Mouse (Mus musculus) midbrain, embryonic 16.5 days (tissue): ENCODE data around the gene Qtrt1. TPM values are rescaled to one million over a fixed set of nuclear protein-coding genes. Genes with fewer than 3 reads are reported as not detected.
A peak's percentile ranks its signal among the peaks of the same experiment; 100 is the strongest.

Experiments used
- ATAC-seq: fragments of 200-750 bp; cut with Nextera tagmentation; 2 replicates; pipeline ENCODE4 v1.8.0; 2017; ENCODE audit warnings: moderate TSS enrichment
- H3K27ac ChIP-seq: fragments of 300-500 bp; sonication (generic); 2 replicates; pipeline ENCODE4 v1.5.1; 2014; ENCODE audit warnings: mild to moderate bottlenecking, low read length, mixed read lengths
- H3K27me3 ChIP-seq: fragments of 300-500 bp; sonication (generic); 2 replicates; pipeline ENCODE4 v1.6.1; 2014; ENCODE audit warnings: low read depth, low read length, mixed read lengths; ENCODE audit not compliant: control insufficient read depth, insufficient read depth
- H3K36me3 ChIP-seq: fragments of 300-500 bp; sonication (generic); 2 replicates; pipeline ENCODE4 v1.6.1; 2014; ENCODE audit warnings: mild to moderate bottlenecking, low read length, moderate library complexity, mixed read lengths; ENCODE audit not compliant: control insufficient read depth, insufficient read depth
- H3K4me1 ChIP-seq: fragments of 300-500 bp; sonication (generic); 2 replicates; pipeline ENCODE4 v1.6.1; 2014; ENCODE audit warnings: mild to moderate bottlenecking, low read length, mixed read lengths; ENCODE audit not compliant: control insufficient read depth, insufficient read depth
- H3K4me2 ChIP-seq: fragments of 300-500 bp; sonication (generic); 2 replicates; pipeline ENCODE4 v1.6.1; 2014; ENCODE audit warnings: mild to moderate bottlenecking, low read length, mixed read lengths
- H3K4me3 ChIP-seq: fragments of 300-500 bp; sonication (generic); 2 replicates; pipeline ENCODE4 v1.5.1; 2014; ENCODE audit warnings: low read depth, mild to moderate bottlenecking, low read length, moderate library complexity, mixed read lengths
- H3K9ac ChIP-seq: fragments of 300-500 bp; sonication (generic); 2 replicates; pipeline ENCODE4 v1.6.1; 2014; ENCODE audit warnings: low read depth, low read length, mixed read lengths
- H3K9me3 ChIP-seq: fragments of 300-500 bp; sonication (generic); replicated peaks from 2 replicates; pipeline ENCODE4 v1.6.1; 2014; ENCODE audit warnings: mild to moderate bottlenecking, low read length, mixed read lengths; ENCODE audit not compliant: control insufficient read depth, poor library complexity, severe bottlenecking
- WGBS: fragments of 180-500 bp; shearing (Covaris S2); extraction: QIAGEN DNeasy Blood & Tissue Kit; methylation state at CpG from one replicate; pipeline ENCODE4 v1.1.7; 2014; 5-methylcytosine and 5-hydroxymethylcytosine counted together
- polyA plus RNA-seq: library from polyadenylated mRNA; unstranded; fragments of >200 nt; fragmentation: Nextera tagmentation; extraction: Ambion mirVana; gene quantifications from 2 replicates; pipeline ENCODE4 v1.2.1, GENCODE M21; 2015

Qtrt1 gene
- polyA plus RNA-seq, 1 experiment from 2014 or later, result 54.0 TPM

- no peak overlapping the region for H3K9ac ChIP-seq
- ATAC-seq, result no peak
- peaks cover 1% of the 10 kb centered on the region; the same call in 1 of the 2 replicates for H3K36me3 ChIP-seq
- 69% methylated on average over 2 of the region's 2 CpGs for WGBS
- H3K4me3 ChIP-seq, result no peak overlapping the region
- H3K4me1 ChIP-seq, result peaks cover 23% of the 10 kb centered on the region
- no peaks in the 10 kb centered on the region for H3K9me3 ChIP-seq
- peak overlapping the region; percentile 90; the same call in 1 of the 2 replicates for H3K4me2 ChIP-seq
- H3K27ac ChIP-seq, result no peak overlapping the region
- no peaks in the 10 kb centered on the region for H3K27me3 ChIP-seq
Measured at GRCm38 (mm10) chr9:21426525-21426924, 14.9 kb downstream of the Qtrt1 start.

- H3K4me3 ChIP-seq, result no peak overlapping the region
- no peaks in the 10 kb centered on the region for H3K36me3 ChIP-seq
- H3K9me3 ChIP-seq, result no peaks in the 10 kb centered on the region
- 88% methylated on average over 2 of the region's 2 CpGs for WGBS
- H3K27me3 ChIP-seq, result no peaks in the 10 kb centered on the region
- no peak overlapping the region for H3K9ac ChIP-seq
- no peak overlapping the region for H3K27ac ChIP-seq
- no peak for ATAC-seq
- peaks cover 23% of the 10 kb centered on the region for H3K4me1 ChIP-seq
- H3K4me2 ChIP-seq, result no peak overlapping the region
Measured at GRCm38 (mm10) chr9:21427773-21428172, 16.1 kb downstream of the Qtrt1 start.

- H3K4me2 ChIP-seq, result no peak overlapping the region
- no peak for ATAC-seq
- no peak overlapping the region for H3K4me3 ChIP-seq
- no peak overlapping the region for H3K9ac ChIP-seq
- H3K27me3 ChIP-seq, result no peaks in the 10 kb centered on the region
- no peak overlapping the region for H3K27ac ChIP-seq
- H3K4me1 ChIP-seq, result peaks cover 23% of the 10 kb centered on the region
- H3K9me3 ChIP-seq, result no peaks in the 10 kb centered on the region
- H3K36me3 ChIP-seq, result no peaks in the 10 kb centered on the region
- WGBS, result 92% methylated on average over 6 of the region's 6 CpGs
Measured at GRCm38 (mm10) chr9:21428178-21428577, 16.5 kb downstream of the Qtrt1 start.

GRCm38 (mm10) chr9:21430724-21431123 lies 19.1 kb downstream of the Qtrt1 start:
- H3K9me3 ChIP-seq, result no peaks in the 10 kb centered on the region
- H3K27me3 ChIP-seq, result no peaks in the 10 kb centered on the region
- ATAC-seq, result no peak
- no peaks in the 10 kb centered on the region for H3K36me3 ChIP-seq
- H3K4me1 ChIP-seq, result peaks cover 16% of the 10 kb centered on the region
- H3K27ac ChIP-seq, result no peak overlapping the region
- no peak overlapping the region for H3K4me3 ChIP-seq
- H3K9ac ChIP-seq, result no peak overlapping the region
- H3K4me2 ChIP-seq, result no peak overlapping the region
- WGBS, result 85% methylated on average over 7 of the region's 7 CpGs

GRCm38 (mm10) chr9:21432066-21432465 lies 20.4 kb downstream of the Qtrt1 start:
- 88% methylated on average over 7 of the region's 7 CpGs for WGBS
- no peak for ATAC-seq

GRCm38 (mm10) chr9:21433766-21434165 lies 22.1 kb downstream of the Qtrt1 start:
- H3K9me3 ChIP-seq, result no peaks in the 10 kb centered on the region
- no peak overlapping the region for H3K4me3 ChIP-seq
- no peak for ATAC-seq
- WGBS, result 82% methylated on average over 8 of the region's 8 CpGs
- H3K4me2 ChIP-seq, result no peak overlapping the region
- no peaks in the 10 kb centered on the region for H3K4me1 ChIP-seq
- no peaks in the 10 kb centered on the region for H3K36me3 ChIP-seq
- H3K27ac ChIP-seq, result no peak overlapping the region; the same call in 1 of the 2 replicates
- 0 out of 2 replicates have a peak overlapping the region, but pooled peaks have one; percentile 10 for H3K9ac ChIP-seq
- no peaks in the 10 kb centered on the region for H3K27me3 ChIP-seq

More at GRCm38 (mm10) chr9:21432066-21432465, 20.4 kb downstream of the Qtrt1 start:
- no peak overlapping the region for H3K27ac ChIP-seq
- no peaks in the 10 kb centered on the region for H3K36me3 ChIP-seq
- no peaks in the 10 kb centered on the region for H3K9me3 ChIP-seq
- no peak overlapping the region for H3K9ac ChIP-seq
- H3K4me3 ChIP-seq, result no peak overlapping the region
- H3K4me1 ChIP-seq, result peaks cover 6% of the 10 kb centered on the region
- H3K27me3 ChIP-seq, result no peaks in the 10 kb centered on the region
- H3K4me2 ChIP-seq, result no peak overlapping the region

GRCm38 (mm10) chr9:21434410-21434809 lies 22.8 kb downstream of the Qtrt1 start:
- no peak for ATAC-seq
- H3K9me3 ChIP-seq, result no peaks in the 10 kb centered on the region
- no peak overlapping the region for H3K27ac ChIP-seq
- no peak overlapping the region for H3K4me3 ChIP-seq
- H3K4me1 ChIP-seq, result no peaks in the 10 kb centered on the region
- H3K36me3 ChIP-seq, result no peaks in the 10 kb centered on the region
- no peak overlapping the region for H3K4me2 ChIP-seq
- no peak overlapping the region for H3K9ac ChIP-seq
- WGBS, result 93% methylated on average over 2 of the region's 2 CpGs
- H3K27me3 ChIP-seq, result no peaks in the 10 kb centered on the region

- 95% methylated on average over 7 of the region's 7 CpGs for WGBS
- Histone ChIP-seq H3K4me2 (no peak overlapping the region), H3K9ac (no peak overlapping the region), H3K27ac (no peak overlapping the region), H3K36me3 (no peaks in the 10 kb centered on the region), H3K4me3 (no peak overlapping the region), H3K4me1 (no peaks in the 10 kb centered on the region), H3K9me3 (no peaks in the 10 kb centered on the region), H3K27me3 (no peaks in the 10 kb centered on the region)
- ATAC-seq, result no peak
Measured at GRCm38 (mm10) chr9:21435777-21436635, 24.4 kb downstream of the Qtrt1 start.

- Histone ChIP-seq H3K27ac (no peak overlapping the region), H3K36me3 (no peaks in the 10 kb centered on the region), H3K4me3 (no peak overlapping the region), H3K4me2 (no peak overlapping the region), H3K9ac (no peak overlapping the region), H3K27me3 (no peaks in the 10 kb centered on the region), H3K9me3 (no peaks in the 10 kb centered on the region), H3K4me1 (no peaks in the 10 kb centered on the region)
- ATAC-seq, result no peak
- 94% methylated on average over 6 of the region's 6 CpGs for WGBS
Measured at GRCm38 (mm10) chr9:21437577-21437976, 25.9 kb downstream of the Qtrt1 start.
